Mouse (Mus musculus) brain, adult 10 weeks (tissue): ENCODE measurements around the gene Glul. TPM values are rescaled to one million over a fixed set of nuclear protein-coding genes. Genes with fewer than 3 reads are reported as not detected.

Experiments
- polyA plus RNA-seq: library from polyadenylated mRNA; stranded (reverse); fragments of 350-450 nt; fragmentation: Illumina TruSeq; extraction: RNeasy Lipid Tissue Mini Kit (QIAGEN cat#74804); gene quantifications from one replicate; pipeline ENCODE4 v1.2.3, GENCODE M21; 2015; ENCODE audit warnings: low read depth, low replicate concordance

Gene Glul
- polyA plus RNA-seq: 1,745 TPM

GRCm38 (mm10) chr1:153899731-153900380 is at the start of gene Glul, which contains the start of gene Teddm2:
Gene Glul, plus strand, starts transcription at chr1:153899944.
Gene Teddm2, minus strand, starts transcription at chr1:153900228.

GRCm38 (mm10) chr1:153874045-153874444 is 25.7 kb upstream of the Glul start, which contains the start of gene Teddm1b:
Gene Teddm1b, plus strand, starts transcription at chr1:153874345.

GRCm38 (mm10) chr1:153891442-153891841 is 8.3 kb upstream of the Glul start, which contains the start of gene Teddm1a:
Gene Teddm1a, plus strand, starts transcription at chr1:153891742.

Other genes with a start within 250 kb of the Glul start
- 64.5 TPM for gene Rgs8, start 246.9 kb upstream of the Glul start, polyA plus RNA-seq
- gene Rgs16, start 159.6 kb upstream of the Glul start, polyA plus RNA-seq: 25.5 TPM
- 12.3 TPM for gene Rnasel, start 150.5 kb upstream of the Glul start, polyA plus RNA-seq
- 1.6 TPM for gene Rgsl1, start 55.8 kb upstream of the Glul start, polyA plus RNA-seq
- not detected for gene Teddm1b, start 25.6 kb upstream of the Glul start, polyA plus RNA-seq
- gene Teddm1a, start 8.2 kb upstream of the Glul start, polyA plus RNA-seq: not detected
- gene Teddm2, start 284 bp downstream of the Glul start, polyA plus RNA-seq: 2.3 TPM